Mouse (Mus musculus) gastrocnemius, postnatal 14 days (tissue): ENCODE data around the gene Klhl11. TPM values are rescaled to one million over a fixed set of nuclear protein-coding genes. Genes with fewer than 3 reads are reported as not detected.

Source experiments
- DNase-seq: peaks from one replicate; pipeline ENCODE4 v3.0.0; 2021; ENCODE audit warnings: mixed read lengths
- intact Hi-C: fragments of 180-260 bp; cut with DNase I; formaldehyde crosslinking; loops from one replicate; pipeline ENCODE4 v1.15.1; 2025; ENCODE audit warnings: low total_unique reads
- long read RNA-seq, 2 experiments: library from polyadenylated mRNA; stranded (forward); transcript quantifications; one replicate each; pipeline ENCODE4 v2.0.0; 2021
- total RNA-seq, 2 experiments: library from RNA; stranded (reverse); gene quantifications; 2 replicates each; pipeline ENCODE4 v1.2.3; 2021

Gene Klhl11
- total RNA-seq = 1 to 10 TPM; 6.5 to 6.9 TPM
- long read RNA-seq, experiment 1, partial matches to known transcripts = 0 of 3 reads
- long read RNA-seq, experiment 1, other reads (novel, unspliced or antisense) = 3 of 3 reads
- long read RNA-seq, experiment 2, partial matches to known transcripts = 0 of 1 reads
- long read RNA-seq, experiment 2, other reads (novel, unspliced or antisense) = 1 of 1 reads

GRCm38 (mm10) chr11:100472197-100472934 is at the start of gene Klhl11:
Gene Klhl11, minus strand, starts transcription at chr11:100472741.
- intact Hi-C loops = loop anchor here (2.0 to 5.0 kb wide), 2 partner anchors 48 to 105 kb away; no protein-coding TSS in a partner anchor

GRCm38 (mm10) chr11:100520838-100521237 is 48.3 kb upstream of the Klhl11 start:
- intact Hi-C loops = no loop called here
- no peak for DNase-seq

More at GRCm38 (mm10) chr11:100472197-100472934, at the start of gene Klhl11:
- peak; percentile 90 for DNase-seq

GRCm38 (mm10) chr11:100519188-100519587 is 46.6 kb upstream of the Klhl11 start:
- intact Hi-C loops = loop anchor here (5.0 kb wide), 1 partner anchor 33 kb away; no protein-coding TSS in a partner anchor
- no peak for DNase-seq

- DNase-seq = no peak
- intact Hi-C loops = loop anchor here (5.0 kb wide), 1 partner anchor 34 kb away; no protein-coding TSS in a partner anchor
Measured at GRCm38 (mm10) chr11:100518188-100518591, 45.6 kb upstream of the Klhl11 start.

- no peak for DNase-seq
- intact Hi-C loops = loop anchor here (5.0 kb wide), 1 partner anchor 36 kb away; no protein-coding TSS in a partner anchor
Measured at GRCm38 (mm10) chr11:100516291-100516690, 43.8 kb upstream of the Klhl11 start.

- intact Hi-C loops = loop anchor here (5.0 kb wide), 1 partner anchor 37 kb away; no protein-coding TSS in a partner anchor
- DNase-seq = no peak
Measured at GRCm38 (mm10) chr11:100515789-100516188, 43.2 kb upstream of the Klhl11 start.

GRCm38 (mm10) chr11:100515061-100515460 is 42.5 kb upstream of the Klhl11 start:
- intact Hi-C loops = loop anchor here (5.0 kb wide), 1 partner anchor 37 kb away; no protein-coding TSS in a partner anchor
- DNase-seq = no peak

- intact Hi-C loops = no loop called here
- DNase-seq = no peak
Measured at GRCm38 (mm10) chr11:100513716-100514115, 41.2 kb upstream of the Klhl11 start.

GRCm38 (mm10) chr11:100512384-100512783 is 39.8 kb upstream of the Klhl11 start:
- no peak for DNase-seq

GRCm38 (mm10) chr11:100510556-100510955 is 38.0 kb upstream of the Klhl11 start:
- intact Hi-C loops = no loop called here
- DNase-seq = no peak

More at GRCm38 (mm10) chr11:100512384-100512783, 39.8 kb upstream of the Klhl11 start:
- intact Hi-C loops = no loop called here

- DNase-seq = no peak
- intact Hi-C loops = no loop called here
Measured at GRCm38 (mm10) chr11:100505997-100506396, 33.5 kb upstream of the Klhl11 start.

GRCm38 (mm10) chr11:100504990-100505660 is 32.6 kb upstream of the Klhl11 start:
- intact Hi-C loops = no loop called here
- DNase-seq = no peak

- DNase-seq = no peak
- intact Hi-C loops = no loop called here
Measured at GRCm38 (mm10) chr11:100501321-100501720, 28.8 kb upstream of the Klhl11 start.

GRCm38 (mm10) chr11:100500651-100501050 is 28.1 kb upstream of the Klhl11 start:
- DNase-seq = no peak
- intact Hi-C loops = no loop called here

- DNase-seq = no peak
- intact Hi-C loops = no loop called here
Measured at GRCm38 (mm10) chr11:100500241-100500640, 27.7 kb upstream of the Klhl11 start.

- intact Hi-C loops = no loop called here
- DNase-seq = no peak
Measured at GRCm38 (mm10) chr11:100493771-100494170, 21.2 kb upstream of the Klhl11 start.

GRCm38 (mm10) chr11:100490951-100491350 is 18.4 kb upstream of the Klhl11 start:
- intact Hi-C loops = no loop called here
- DNase-seq = no peak

- intact Hi-C loops = loop anchor here (5.0 kb wide), 1 partner anchor 71 kb away; no protein-coding TSS in a partner anchor
- no peak for DNase-seq
Measured at GRCm38 (mm10) chr11:100485801-100486538, 13.4 kb upstream of the Klhl11 start.

- no peak for DNase-seq
- intact Hi-C loops = no loop called here
Measured at GRCm38 (mm10) chr11:100484461-100484860, 11.9 kb upstream of the Klhl11 start.
